Mouse (Mus musculus): Measurements from ENCODE around the gene Rps27rt. TPM values are rescaled to one million over a fixed set of nuclear protein-coding genes. Genes with fewer than 3 reads are reported as not detected.

Rps27rt gene
- polyA plus RNA-seq (2012; ENCODE audit: low replicate concordance), result 4.5 and 12.7 TPM in 2 replicates

DNA sequence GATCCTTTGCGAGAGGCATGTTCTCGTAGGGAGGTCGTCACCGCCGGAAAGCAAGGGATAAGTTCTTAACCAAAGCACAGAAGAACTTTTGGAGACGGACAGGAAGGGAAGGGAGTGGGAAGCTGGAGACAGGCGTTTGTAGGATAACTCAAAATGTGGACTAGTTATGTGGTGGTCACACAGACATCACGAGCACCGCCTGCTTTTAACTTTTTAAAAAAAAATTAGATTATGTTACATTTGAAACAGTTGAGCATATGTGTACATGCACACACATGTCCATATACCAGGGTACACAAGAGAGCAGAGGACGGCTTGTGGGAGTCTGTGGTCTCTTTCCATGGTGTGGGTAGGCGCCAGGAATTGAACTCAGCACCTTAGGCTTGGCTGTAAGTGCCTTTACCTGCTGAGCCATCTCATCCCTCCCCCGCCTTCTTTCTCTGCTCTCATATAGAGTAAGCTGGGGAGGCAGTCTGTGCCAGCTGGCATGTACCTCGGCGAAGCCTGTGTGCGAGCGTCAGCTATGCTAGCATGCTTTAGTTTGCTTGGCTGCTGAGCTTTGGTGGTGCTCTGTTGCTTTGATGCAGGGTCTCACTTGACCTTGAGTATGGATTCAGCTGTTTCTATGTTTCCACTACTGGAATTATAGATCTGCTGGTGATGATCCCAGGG, at the start of gene Rps27rt:
Gene Rps27rt, minus strand, starts transcription at position 51 of the 672 bp plus-strand sequence.

DNA sequence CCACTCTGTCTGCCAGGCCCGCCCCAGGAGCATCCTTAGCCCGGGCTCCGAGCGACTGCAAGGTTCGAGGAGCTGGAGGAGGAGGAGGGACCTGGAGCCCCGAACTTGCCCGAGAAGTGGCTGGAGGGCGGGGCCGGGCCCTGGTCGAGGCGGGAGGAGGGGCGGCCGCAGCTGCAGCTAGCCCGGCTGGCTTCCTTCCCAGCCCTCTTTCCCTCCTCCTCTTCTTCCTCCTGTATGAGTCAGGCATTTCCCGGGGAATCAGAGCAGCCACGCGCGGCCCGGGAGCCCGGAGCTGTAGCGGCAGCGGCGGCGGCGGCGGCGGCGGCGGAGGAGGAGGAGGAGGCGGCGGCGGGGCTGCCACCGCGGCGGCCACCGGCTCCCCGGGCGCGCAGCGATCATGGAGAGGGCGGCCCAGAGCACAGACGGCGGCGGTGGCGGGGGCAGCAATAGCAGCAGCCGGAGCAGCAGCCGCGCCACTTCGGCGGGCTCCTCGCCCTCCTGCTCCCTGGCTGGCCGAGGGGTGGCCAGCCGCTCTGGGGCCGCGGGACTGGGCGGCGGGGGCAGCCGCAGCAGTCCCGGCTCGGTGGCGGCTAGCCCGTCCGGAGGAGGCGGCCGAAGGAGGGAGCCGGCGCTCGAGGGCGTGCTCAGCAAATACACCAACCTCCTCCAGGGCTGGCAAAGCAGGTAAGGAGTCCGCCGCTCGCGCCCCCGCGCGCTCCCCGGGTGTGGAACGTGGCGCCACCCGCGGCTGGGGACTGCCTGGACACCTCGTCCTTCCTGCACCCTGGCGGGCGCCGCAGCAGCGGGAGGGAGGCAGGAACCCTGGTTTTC, 4.0 kb downstream of the Rps27rt start, which contains the start of gene Osbpl10:
Gene Osbpl10, plus strand, starts transcription at position 289 of the 831 bp plus-strand sequence.

GRCm38 (mm10) chr9:114933723-114934171, 48.8 kb downstream of the Rps27rt start, which contains the start of gene Gpd1l:
TSS of gene Gpd1l (minus strand) at chr9:114933987.

Other genes with a start within 250 kb of the Rps27rt start
- 109 and 287 TPM in 2 replicates for gene Cmtm7, start 200.9 kb downstream of the Rps27rt start, polyA plus RNA-seq (2012; ENCODE audit: low replicate concordance)
- 5.9 and 8.4 TPM in 2 replicates for gene Cmtm8, start 138.6 kb downstream of the Rps27rt start, polyA plus RNA-seq (2012; ENCODE audit: low replicate concordance)
- 23.0 and 36.9 TPM in 2 replicates for gene Gpd1l, start 48.8 kb downstream of the Rps27rt start, polyA plus RNA-seq (2012; ENCODE audit: low replicate concordance)
- 0.17 TPM in 1 of 2 replicates, not detected in the other for gene Osbpl10, start 4.2 kb downstream of the Rps27rt start, polyA plus RNA-seq (2012; ENCODE audit: low replicate concordance)